Mouse (Mus musculus) lung, postnatal 0 days (tissue): ENCODE measurements at regions not wholly inside any gene's neighbourhood (a gene's known extent, or its start where the extent isn't known, plus 50 kb on each side); places are given as distances from the start of the nearest gene placed in this dataset.

Experiments used
- ATAC-seq: fragments of 200-750 bp; cut with Nextera tagmentation; 2 replicates; pipeline ENCODE4 v1.8.0; 2017; ENCODE audit warnings: moderate library complexity
- DNase-seq: peaks from one replicate; pipeline ENCODE4 v3.0.0-alpha.2; 2016; ENCODE audit warnings: low spot score
- H3K27ac ChIP-seq: fragments of 300-500 bp; sonication (generic); 2 replicates; pipeline ENCODE4 v1.5.1; 2014; ENCODE audit warnings: antibody characterized with exemption, mild to moderate bottlenecking, low read length, mixed read lengths
- H3K27me3 ChIP-seq: fragments of 300-500 bp; sonication (generic); replicated peaks from 2 replicates; pipeline ENCODE4 v1.6.1; 2014; ENCODE audit warnings: low read length, mixed read lengths; ENCODE audit not compliant: insufficient read depth
- H3K36me3 ChIP-seq: fragments of 300-500 bp; sonication (generic); 2 replicates; pipeline ENCODE4 v1.6.1; 2014; ENCODE audit warnings: low read length, mixed read lengths; ENCODE audit not compliant: insufficient read depth
- H3K4me1 ChIP-seq: fragments of 300-500 bp; sonication (generic); 2 replicates; pipeline ENCODE4 v1.6.1; 2014; ENCODE audit warnings: antibody characterized with exemption, low read depth, low read length, mixed read lengths; ENCODE audit not compliant: insufficient read depth
- H3K4me2 ChIP-seq: fragments of 300-500 bp; sonication (generic); replicated peaks from 2 replicates; pipeline ENCODE4 v1.6.1; 2014; ENCODE audit warnings: low read depth, mild to moderate bottlenecking, low read length, moderate library complexity, mixed read lengths
- H3K4me3 ChIP-seq: fragments of 300-500 bp; sonication (generic); 2 replicates; pipeline ENCODE4 v1.5.1; 2014; ENCODE audit warnings: low read depth, low read length
- H3K9ac ChIP-seq: fragments of 300-500 bp; sonication (generic); replicated peaks from 2 replicates; pipeline ENCODE4 v1.6.1; 2014; ENCODE audit warnings: low read depth, mild to moderate bottlenecking
- H3K9me3 ChIP-seq: fragments of 300-500 bp; sonication (generic); 2 replicates; pipeline ENCODE4 v1.6.1; 2016; ENCODE audit warnings: low read length, mixed read lengths
- CTCF ChIP-seq: IDR thresholded peaks from 2 replicates; pipeline ENCODE4 v1.5.1; 2016; ENCODE audit warnings: antibody characterized with exemption, mild to moderate bottlenecking
- EP300 ChIP-seq: IDR thresholded peaks from 2 replicates; pipeline ENCODE4 v1.6.1; 2016; ENCODE audit warnings: antibody characterized with exemption, mild to moderate bottlenecking, control low read depth
- WGBS: fragments of 180-500 bp; shearing (Covaris S2); extraction: QIAGEN DNeasy Blood & Tissue Kit; methylation state at CpG from one replicate; pipeline ENCODE4 v1.1.7; 2014; 5-methylcytosine and 5-hydroxymethylcytosine counted together

DNA sequence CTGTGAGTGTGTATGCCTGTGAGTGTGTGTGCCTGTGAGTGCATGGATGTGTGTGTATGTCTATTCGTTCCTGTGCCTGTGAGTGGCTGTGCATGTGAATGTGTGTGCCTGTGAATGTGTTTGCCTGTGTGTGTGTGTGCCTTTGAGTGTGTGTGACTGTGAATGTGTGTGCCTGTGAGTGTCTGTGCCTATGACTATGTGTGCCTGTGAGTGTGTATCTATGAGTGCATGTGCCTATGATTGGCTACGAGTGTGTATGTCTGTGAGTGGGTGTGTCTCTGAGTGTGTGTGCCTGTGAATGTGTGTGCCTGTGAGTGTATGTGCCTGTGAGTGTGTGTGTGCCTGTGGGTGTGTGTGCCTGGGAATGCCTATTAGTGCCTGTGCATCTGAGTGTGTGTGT, 731.6 kb downstream of the Lrriq3 start:
- WGBS, result 90% methylated on average over 2 of the region's 2 CpGs
- TF ChIP-seq CTCF (no peak), EP300 (no peak)
- H3K9me3 ChIP-seq, result no peaks in the 10 kb centered on the region
- no peak overlapping the region for H3K9ac ChIP-seq
- H3K36me3 ChIP-seq, result no peaks in the 10 kb centered on the region
- H3K4me3 ChIP-seq, result no peak overlapping the region
- H3K27me3 ChIP-seq, result no peaks in the 10 kb centered on the region
- no peaks in the 10 kb centered on the region for H3K4me1 ChIP-seq
- H3K4me2 ChIP-seq, result no peak overlapping the region
- ATAC-seq, result no peak
- DNase-seq, result no peak
- no peak overlapping the region for H3K27ac ChIP-seq

DNA sequence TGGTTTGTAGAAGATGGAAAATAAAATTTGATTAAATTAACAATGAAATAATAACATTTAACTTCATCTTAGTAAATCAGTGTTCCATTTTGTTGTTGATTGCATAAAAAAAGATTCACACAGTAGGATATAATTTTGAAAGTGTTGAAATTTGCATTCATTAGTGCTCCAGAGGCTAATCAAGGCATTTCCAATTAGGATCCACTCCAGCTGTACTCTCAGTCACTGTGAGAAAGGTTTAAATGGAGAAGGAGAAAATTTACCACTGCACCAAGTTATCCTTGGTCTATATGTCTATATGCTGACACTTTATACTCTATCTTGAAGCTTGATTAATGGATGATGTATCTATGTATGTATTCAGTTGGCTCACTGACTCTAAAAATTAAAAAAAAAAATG, 695.3 kb upstream of the Negr1 start:
- Histone ChIP-seq H3K27ac (no peak overlapping the region), H3K9ac (no peak overlapping the region), H3K36me3 (no peaks in the 10 kb centered on the region), H3K9me3 (no peaks in the 10 kb centered on the region), H3K4me2 (no peak overlapping the region), H3K4me3 (no peak overlapping the region), H3K4me1 (no peaks in the 10 kb centered on the region), H3K27me3 (no peaks in the 10 kb centered on the region)
- TF ChIP-seq CTCF (no peak), EP300 (no peak)
- ATAC-seq (no peak), DNase-seq (no peak)

DNA sequence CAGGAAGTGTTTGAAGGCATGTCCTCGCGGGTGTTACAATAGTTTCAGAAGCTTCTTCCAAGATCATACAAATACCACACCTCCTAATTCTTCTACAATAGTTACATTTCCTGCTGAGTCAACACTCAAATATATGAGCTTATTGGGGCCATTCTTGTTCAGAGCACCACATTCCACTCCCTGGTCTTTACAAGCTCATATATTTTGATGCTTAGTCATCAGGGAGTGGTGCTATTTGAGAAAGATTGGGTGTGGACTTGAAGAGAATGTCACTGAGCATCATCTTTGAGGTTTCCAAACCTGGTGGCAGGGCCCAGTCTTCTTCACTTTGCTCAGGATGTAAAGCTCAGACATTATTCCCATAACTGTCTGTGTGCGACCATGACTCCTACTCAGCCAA, 685.9 kb upstream of the Negr1 start:
- Histone ChIP-seq H3K36me3 (no peaks in the 10 kb centered on the region), H3K4me3 (no peak overlapping the region), H3K27me3 (no peaks in the 10 kb centered on the region), H3K4me1 (no peaks in the 10 kb centered on the region), H3K4me2 (no peak overlapping the region), H3K27ac (no peak overlapping the region), H3K9ac (no peak overlapping the region), H3K9me3 (no peaks in the 10 kb centered on the region)
- DNase-seq (no peak), ATAC-seq (no peak)
- WGBS, result 87% methylated on average over 3 of the region's 3 CpGs
- TF ChIP-seq EP300, result no peak
- TF ChIP-seq CTCF, result no peak

DNA sequence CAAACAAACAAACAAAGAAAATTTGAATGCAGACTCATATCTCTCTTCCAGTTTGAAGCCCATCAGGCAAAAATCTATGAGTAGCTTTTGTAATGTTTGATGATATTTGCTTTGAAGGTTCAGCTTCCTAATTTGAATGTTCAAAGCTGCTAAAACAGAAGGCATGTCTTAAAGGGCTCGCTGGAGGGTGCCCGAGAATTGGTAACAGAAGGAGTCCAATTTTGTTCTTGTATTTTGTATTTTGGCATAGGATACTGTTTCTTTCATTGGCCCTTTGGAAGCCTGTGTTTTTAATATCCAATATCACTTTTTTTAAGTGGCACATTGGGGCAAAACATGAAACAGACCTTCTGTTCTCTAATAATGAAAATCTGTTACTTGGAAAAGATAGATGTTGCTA, 683.2 kb upstream of the Negr1 start:
- ATAC-seq (no peak), DNase-seq (no peak)
- H3K4me2 ChIP-seq, result no peak overlapping the region
- H3K4me1 ChIP-seq, result no peaks in the 10 kb centered on the region
- TF ChIP-seq EP300 (no peak), CTCF (no peak)
- no peak overlapping the region for H3K9ac ChIP-seq
- no peaks in the 10 kb centered on the region for H3K27me3 ChIP-seq
- no peak overlapping the region for H3K27ac ChIP-seq
- 76% methylated on average over 2 of the region's 2 CpGs for WGBS
- no peaks in the 10 kb centered on the region for H3K36me3 ChIP-seq
- no peaks in the 10 kb centered on the region for H3K9me3 ChIP-seq
- no peak overlapping the region for H3K4me3 ChIP-seq

DNA sequence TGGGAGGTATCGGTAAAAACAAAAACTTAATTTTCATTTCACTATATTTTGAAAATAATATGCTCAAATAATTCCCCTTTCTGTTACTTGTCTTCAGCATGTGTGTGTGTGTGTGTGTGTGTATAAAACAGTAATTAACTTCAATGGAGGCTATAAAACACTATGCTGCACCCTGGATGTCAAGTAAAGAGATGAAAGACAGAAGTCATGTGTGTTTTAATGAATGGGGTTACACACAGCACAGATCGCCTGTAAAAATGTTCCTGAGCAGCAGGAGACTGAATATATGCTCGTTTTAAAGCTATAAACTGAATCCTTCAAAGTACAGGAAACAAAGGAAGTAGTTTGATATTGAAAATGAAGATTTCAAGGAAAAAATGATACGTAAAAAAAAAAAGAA, 680.9 kb upstream of the Negr1 start:
- no peaks in the 10 kb centered on the region for H3K4me1 ChIP-seq
- no peak overlapping the region for H3K27ac ChIP-seq
- H3K27me3 ChIP-seq, result no peaks in the 10 kb centered on the region
- DNase-seq (no peak), ATAC-seq (no peak)
- H3K4me2 ChIP-seq, result no peak overlapping the region
- no peak overlapping the region for H3K4me3 ChIP-seq
- TF ChIP-seq EP300, result no peak
- TF ChIP-seq CTCF, result no peak
- WGBS, result 71% methylated on average over 4 of the region's 4 CpGs
- H3K9ac ChIP-seq, result no peak overlapping the region
- H3K9me3 ChIP-seq, result no peaks in the 10 kb centered on the region
- H3K36me3 ChIP-seq, result no peaks in the 10 kb centered on the region

DNA sequence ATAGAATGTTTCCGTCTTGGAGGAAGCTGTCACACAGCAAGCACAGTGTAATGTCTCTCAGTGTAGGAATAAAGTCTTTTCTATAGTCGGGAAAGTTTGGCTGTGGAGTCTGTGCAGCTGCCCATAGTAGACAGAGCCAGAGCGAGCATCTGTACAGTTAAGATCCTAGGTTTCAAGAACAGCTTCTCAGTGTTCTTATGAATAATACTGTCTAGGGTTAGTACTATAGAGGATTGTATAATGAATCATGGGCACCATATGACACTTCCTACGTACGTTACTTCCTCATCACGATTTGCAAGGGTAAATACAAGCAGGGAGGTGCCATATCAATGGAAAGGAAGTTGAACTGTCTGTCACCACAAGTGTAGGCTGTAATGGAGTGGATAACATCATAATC, 645.6 kb upstream of the Negr1 start:
- ATAC-seq (no peak), DNase-seq (no peak)
- Histone ChIP-seq H3K4me1 (no peaks in the 10 kb centered on the region), H3K9ac (no peak overlapping the region), H3K9me3 (no peaks in the 10 kb centered on the region), H3K27me3 (no peaks in the 10 kb centered on the region), H3K4me3 (no peak overlapping the region), H3K4me2 (no peak overlapping the region), H3K27ac (no peak overlapping the region), H3K36me3 (no peaks in the 10 kb centered on the region)
- 66% methylated on average over 6 of the region's 6 CpGs for WGBS
- TF ChIP-seq EP300 (no peak), CTCF (no peak)

DNA sequence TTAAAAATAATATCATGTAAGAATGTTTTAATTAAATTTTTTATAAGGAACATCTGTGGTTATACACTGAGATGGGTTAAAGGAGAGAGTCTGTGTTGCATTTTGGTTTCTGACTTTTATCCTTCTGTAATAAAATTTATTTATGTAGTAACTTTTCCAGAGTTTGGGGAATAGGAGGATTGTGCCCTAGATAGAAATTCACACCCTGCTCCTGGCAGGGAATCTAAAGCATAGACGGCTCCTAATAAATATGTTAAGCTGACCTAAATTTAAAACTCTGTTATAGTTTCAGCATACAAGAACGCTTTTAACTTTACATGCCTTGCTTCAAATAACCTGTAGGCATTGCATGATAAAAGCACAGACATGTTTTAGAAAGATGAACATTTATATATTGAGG, 618.7 kb upstream of the Negr1 start:
- Histone ChIP-seq H3K9me3 (no peaks in the 10 kb centered on the region), H3K27ac (no peak overlapping the region), H3K4me3 (no peak overlapping the region), H3K27me3 (no peaks in the 10 kb centered on the region), H3K4me1 (no peaks in the 10 kb centered on the region), H3K4me2 (no peak overlapping the region), H3K36me3 (no peaks in the 10 kb centered on the region), H3K9ac (no peak overlapping the region)
- DNase-seq (no peak), ATAC-seq (no peak)
- WGBS, result 76% methylated on average over 2 of the region's 2 CpGs
- TF ChIP-seq EP300, result no peak
- no peak for TF ChIP-seq CTCF
